Mouse (Mus musculus) E14TG2a.4 (cell line): ENCODE measurements at regions not wholly inside any gene's neighbourhood (a gene's known extent, or its start where the extent isn't known, plus 50 kb on each side); places are given as distances from the start of the nearest gene placed in this dataset.

ENCODE experiments used
- CTCF ChIP-seq: conservative IDR thresholded peaks from 2 replicates; pipeline ENCODE4 v1.5.1; 2014; ENCODE audit warnings: low read length
- POU5F1 ChIP-seq: IDR thresholded peaks from 2 replicates; pipeline ENCODE4 v1.6.1; 2014; ENCODE audit warnings: low read length, borderline replicate concordance

GRCm38 (mm10) chr9:84408260-84409203 is 483.6 kb downstream of the Bckdhb start:
- TF ChIP-seq CTCF (no peak), POU5F1 (no peak)
